Mouse (Mus musculus) MEL (cell line): ENCODE results near the gene Miga1. TPM values are rescaled to one million over a fixed set of nuclear protein-coding genes. Genes with fewer than 3 reads are reported as not detected.

ENCODE experiments used
- DNase-seq: peaks from one replicate; pipeline ENCODE4 v3.0.0; 2011; ENCODE audit warnings: low read depth, low spot score
- H3K27ac ChIP-seq: 2 replicates; pipeline ENCODE4 v1.5.1; 2012; ENCODE audit warnings: low read depth, mild to moderate bottlenecking, control low read depth, low read length, moderate library complexity; ENCODE audit not compliant: control insufficient read depth
- H3K27me3 ChIP-seq, 2 experiments: fragments of 150-350 bp in 1 of 2; sonication (generic) in 1 of 2; 2 replicates each; pipeline ENCODE4 v1.6.1; 2012; ENCODE audit warnings: low read length in 2 of 2, mild to moderate bottlenecking in 2 of 2, improper control_type of control experiment in 1 of 2, moderate library complexity in 1 of 2; ENCODE audit not compliant: insufficient read depth in 2 of 2, control insufficient read depth in 1 of 2
- H3K36me3 ChIP-seq, 2 experiments: 2 replicates each; pipeline ENCODE4 v1.6.1; 2012 to 2014; ENCODE audit warnings: low read length in 2 of 2, improper control_type of control experiment in 1 of 2, inconsistent platforms in 1 of 2, mild to moderate bottlenecking in 1 of 2; ENCODE audit not compliant: insufficient read depth in 2 of 2, control insufficient read depth in 1 of 2
- H3K4me1 ChIP-seq, 2 experiments: fragments of 150-350 bp in 1 of 2; sonication (generic) in 1 of 2; 2 replicates each; pipeline ENCODE4 v1.6.1; 2012; ENCODE audit warnings: low read length in 2 of 2, improper control_type of control experiment in 1 of 2, mild to moderate bottlenecking in 1 of 2; ENCODE audit not compliant: insufficient read depth in 2 of 2, control insufficient read depth in 1 of 2
- H3K4me3 ChIP-seq, 2 experiments: fragments of 150-350 bp in 1 of 2; sonication (generic) in 1 of 2; 2 replicates each; pipeline ENCODE4 v1.5.1; 2012; ENCODE audit warnings: low read depth in 2 of 2, low read length in 2 of 2, mild to moderate bottlenecking in 2 of 2, moderate library complexity in 2 of 2, control low read depth in 1 of 2, improper control_type of control experiment in 1 of 2; ENCODE audit not compliant: control insufficient read depth in 1 of 2, insufficient read depth in 1 of 2
- H3K79me2 ChIP-seq: 2 replicates; pipeline ENCODE4 v1.6.1; 2012; ENCODE audit warnings: mild to moderate bottlenecking, low read length, moderate library complexity; ENCODE audit not compliant: control insufficient read depth, poor library complexity, insufficient read depth
- H3K9ac ChIP-seq: 2 replicates; pipeline ENCODE4 v1.6.1; 2012; ENCODE audit warnings: low read depth, mild to moderate bottlenecking, control low read depth, low read length, moderate library complexity; ENCODE audit not compliant: control insufficient read depth, poor library complexity, severe bottlenecking
- H3K9me3 ChIP-seq: fragments of 150-350 bp; sonication (generic); replicated peaks from 2 replicates; pipeline ENCODE4 v1.6.1; 2012; ENCODE audit warnings: mild to moderate bottlenecking, low read length, improper control_type of control experiment, moderate library complexity; ENCODE audit not compliant: insufficient read depth
- BHLHE40 ChIP-seq: IDR thresholded peaks from 2 replicates; pipeline ENCODE4 v1.6.1; 2012; ENCODE audit warnings: low read depth, mild to moderate bottlenecking, inconsistent platforms, low read length, improper control_type of control experiment, borderline replicate concordance
- CHD1 ChIP-seq: IDR thresholded peaks from 2 replicates; pipeline ENCODE4 v1.6.1; 2012; ENCODE audit warnings: low read depth, mild to moderate bottlenecking, inconsistent platforms, low read length, improper control_type of control experiment
- CHD2 ChIP-seq: IDR thresholded peaks from 2 replicates; pipeline ENCODE4 v1.6.1; 2011; ENCODE audit warnings: low read length, improper control_type of control experiment
- E2F4 ChIP-seq: IDR thresholded peaks from 2 replicates; pipeline ENCODE4 v1.6.1; 2011; ENCODE audit warnings: low read depth, low read length, improper control_type of control experiment, borderline replicate concordance
- ELF1 ChIP-seq: IDR thresholded peaks from 2 replicates; pipeline ENCODE4 v1.6.1; 2014; ENCODE audit warnings: low read depth, mild to moderate bottlenecking, inconsistent platforms, low read length, improper control_type of control experiment, moderate library complexity
- EP300 ChIP-seq, 2 experiments: IDR thresholded peaks; 2 replicates each; pipeline ENCODE4 v1.6.1; 2011; ENCODE audit warnings: improper control_type of control experiment in 2 of 2, low read length in 2 of 2, low read depth in 1 of 2, mild to moderate bottlenecking in 1 of 2
- GABPA ChIP-seq: IDR thresholded peaks from 2 replicates; pipeline ENCODE4 v1.6.1; 2012; ENCODE audit warnings: low read depth, mild to moderate bottlenecking, inconsistent platforms, low read length, improper control_type of control experiment, moderate library complexity
- HCFC1 ChIP-seq: IDR thresholded peaks from 2 replicates; pipeline ENCODE4 v1.6.1; 2012; ENCODE audit warnings: low read depth, mild to moderate bottlenecking, inconsistent platforms, low read length, improper control_type of control experiment, moderate library complexity
- JUND ChIP-seq: IDR thresholded peaks from 2 replicates; pipeline ENCODE4 v1.6.1; 2011; ENCODE audit warnings: low read depth, mild to moderate bottlenecking, improper control_type of control experiment, low read length
- KAT2A ChIP-seq: conservative IDR thresholded peaks from 2 replicates; pipeline ENCODE4 v1.6.1; 2012; ENCODE audit warnings: low read depth, low read length, improper control_type of control experiment, inconsistent platforms
- MAX ChIP-seq: IDR thresholded peaks from 2 replicates; pipeline ENCODE4 v1.6.1; 2011; ENCODE audit warnings: low read length, improper control_type of control experiment
- MAZ ChIP-seq: IDR thresholded peaks from 2 replicates; pipeline ENCODE4 v1.6.1; 2012; ENCODE audit warnings: low read depth, mild to moderate bottlenecking, inconsistent platforms, low read length, improper control_type of control experiment
- MXI1 ChIP-seq: IDR thresholded peaks from 2 replicates; pipeline ENCODE4 v1.6.1; 2011; ENCODE audit warnings: mild to moderate bottlenecking, low read depth, low read length, improper control_type of control experiment
- MYB ChIP-seq: IDR thresholded peaks from 2 replicates; pipeline ENCODE4 v1.6.1; 2011; ENCODE audit warnings: mild to moderate bottlenecking, low read depth, low read length, improper control_type of control experiment
- MYC ChIP-seq: IDR thresholded peaks from 2 replicates; pipeline ENCODE4 v1.6.1; 2011; ENCODE audit warnings: low read depth, mild to moderate bottlenecking, low read length, improper control_type of control experiment, moderate library complexity
- NELFE ChIP-seq: IDR thresholded peaks from 2 replicates; pipeline ENCODE4 v1.6.1; 2011; ENCODE audit warnings: low read depth, low read length, improper control_type of control experiment
- NRF1 ChIP-seq: IDR thresholded peaks from 2 replicates; pipeline ENCODE4 v1.6.1; 2014; ENCODE audit warnings: low read depth, mild to moderate bottlenecking, inconsistent platforms, low read length, improper control_type of control experiment, moderate library complexity; ENCODE audit not compliant: poor library complexity, insufficient read depth, severe bottlenecking
- POLR2A ChIP-seq, 2 experiments: IDR thresholded peaks; 2 replicates each; pipeline ENCODE4 v1.6.1; 2011 to 2012; ENCODE audit warnings: low read length in 2 of 2, mild to moderate bottlenecking in 2 of 2, control low read depth in 1 of 2, improper control_type of control experiment in 1 of 2, low read depth in 1 of 2, moderate library complexity in 1 of 2; ENCODE audit not compliant: control insufficient read depth in 1 of 2, insufficient read depth in 1 of 2, poor library complexity in 1 of 2
- POLR2AphosphoS5 ChIP-seq: IDR thresholded peaks from 2 replicates; pipeline ENCODE4 v1.6.1; 2012; ENCODE audit warnings: low read depth, borderline replicate concordance, mild to moderate bottlenecking, inconsistent platforms, low read length, moderate library complexity, mixed read lengths
- RAD21 ChIP-seq: IDR thresholded peaks from 2 replicates; pipeline ENCODE4 v1.6.1; 2011; ENCODE audit warnings: mild to moderate bottlenecking, low read depth, low read length, improper control_type of control experiment
- RCOR1 ChIP-seq: IDR thresholded peaks from 2 replicates; pipeline ENCODE4 v1.6.1; 2012; ENCODE audit warnings: low read depth, mild to moderate bottlenecking, inconsistent platforms, low read length, improper control_type of control experiment
- SIN3A ChIP-seq: IDR thresholded peaks from 2 replicates; pipeline ENCODE4 v1.6.1; 2012; ENCODE audit warnings: low read length, improper control_type of control experiment, inconsistent platforms
- TAL1 ChIP-seq: IDR thresholded peaks from 2 replicates; pipeline ENCODE4 v1.6.1; 2012; ENCODE audit warnings: mild to moderate bottlenecking, inconsistent platforms, low read length, moderate library complexity, mixed read lengths
- TBP ChIP-seq: IDR thresholded peaks from 2 replicates; pipeline ENCODE4 v1.8.0; 2011; ENCODE audit warnings: low read depth, low read length, improper control_type of control experiment
- TCF12 ChIP-seq: IDR thresholded peaks from 2 replicates; pipeline ENCODE4 v1.6.1; 2014; ENCODE audit warnings: low read depth, mild to moderate bottlenecking, inconsistent platforms, low read length, improper control_type of control experiment, moderate library complexity
- USF1 ChIP-seq: IDR thresholded peaks from 2 replicates; pipeline ENCODE4 v1.6.1; 2014; ENCODE audit warnings: low read depth, mild to moderate bottlenecking, inconsistent platforms, low read length, improper control_type of control experiment, moderate library complexity
- ZKSCAN1 ChIP-seq: IDR thresholded peaks from 2 replicates; pipeline ENCODE4 v1.6.1; 2012; ENCODE audit warnings: low read depth, mild to moderate bottlenecking, inconsistent platforms, low read length, improper control_type of control experiment, moderate library complexity
- ZMIZ1 ChIP-seq: IDR thresholded peaks from 2 replicates; pipeline ENCODE4 v1.6.1; 2012; ENCODE audit warnings: low read depth, mild to moderate bottlenecking, inconsistent platforms, low read length, improper control_type of control experiment, moderate library complexity
- ZNF384 ChIP-seq: IDR thresholded peaks from 2 replicates; pipeline ENCODE4 v1.6.1; 2012; ENCODE audit warnings: low read depth, mild to moderate bottlenecking, inconsistent platforms, low read length, improper control_type of control experiment
- polyA plus RNA-seq, 2 experiments: library from polyadenylated mRNA; stranded (reverse) in 1 of 2; unstranded in 1 of 2; fragments of >175 nt in 1 of 2; fragments of >200 nt in 1 of 2; gene quantifications; 2 replicates each; pipeline versions ENCODE4 v1.2.1 to v1.2.4; 2012; ENCODE audit warnings: low replicate concordance in 2 of 2, low read depth in 1 of 2; ENCODE audit not compliant: insufficient read length in 2 of 2, insufficient read depth in 1 of 2, missing spikeins in 1 of 2
- total RNA-seq: library from RNA; depleted of rRNA; stranded (reverse); fragments of 300-350 nt; gene quantifications from 2 replicates; pipeline ENCODE4 v1.2.3, GENCODE M21; 2012

The Miga1 gene
- total and polyA plus RNA-seq, 3 experiments: 14.2 to 16.2 TPM; not detected in 1

DNA sequence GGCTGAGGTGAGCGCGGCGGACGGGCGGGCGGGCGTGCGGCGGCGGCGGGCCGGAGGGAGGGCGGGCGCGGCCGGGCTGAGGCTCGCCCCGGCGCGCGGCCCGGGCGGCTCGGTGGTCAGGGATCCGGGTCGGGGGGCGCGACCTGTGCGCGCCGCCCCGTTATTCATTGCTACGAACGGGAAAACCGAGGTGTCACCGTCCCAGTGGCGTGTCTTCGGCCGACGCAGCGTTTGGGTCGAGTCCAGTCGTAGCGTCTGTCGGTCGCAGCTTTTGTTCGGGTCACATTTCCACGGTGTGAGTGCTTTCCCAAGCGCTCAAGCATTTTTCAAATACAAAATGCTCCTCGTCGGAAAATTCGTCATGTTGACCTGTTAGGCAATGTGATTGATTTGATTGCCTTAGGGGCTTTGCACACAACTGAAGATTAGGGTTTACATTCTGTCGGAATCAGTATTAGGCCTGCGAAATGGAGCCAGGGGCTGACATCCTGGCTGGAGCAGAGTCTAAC, 6.5 kb upstream of the Miga1 start:
- Histone ChIP-seq H3K9me3 (no peaks in the 10 kb centered on the region), H3K27ac (peak overlapping the region; percentile 69), H3K9ac (peak overlapping the region; percentile 79), H3K36me3 (peaks cover 2 to 9% of the 10 kb centered on the region in 2 experiments; a peak in 3 of 4 replicates), H3K79me2 (peaks cover 44% of the 10 kb centered on the region), H3K4me1 (peaks cover 6 to 9% of the 10 kb centered on the region in 2 experiments), H3K27me3 (no peaks in the 10 kb centered on the region), H3K4me3 (peak overlapping the region; percentile 91 to 100)
- DNase-seq: no peak
- TF ChIP-seq JUND: 0 out of 2 replicates have a peak, but pooled peaks have one; percentile 10
- TF ChIP-seq MYC: no peak
- TF ChIP-seq HCFC1: 0 out of 2 replicates have a peak, but pooled peaks have one; percentile 14
- TF ChIP-seq CHD2: no peak
- TF ChIP-seq MAX: 0 out of 2 replicates have a peak, but pooled peaks have one; percentile 34
- TF ChIP-seq MXI1: peak; percentile 52; the same call in 1 of the 2 replicates
- TF ChIP-seq RAD21: no peak

DNA sequence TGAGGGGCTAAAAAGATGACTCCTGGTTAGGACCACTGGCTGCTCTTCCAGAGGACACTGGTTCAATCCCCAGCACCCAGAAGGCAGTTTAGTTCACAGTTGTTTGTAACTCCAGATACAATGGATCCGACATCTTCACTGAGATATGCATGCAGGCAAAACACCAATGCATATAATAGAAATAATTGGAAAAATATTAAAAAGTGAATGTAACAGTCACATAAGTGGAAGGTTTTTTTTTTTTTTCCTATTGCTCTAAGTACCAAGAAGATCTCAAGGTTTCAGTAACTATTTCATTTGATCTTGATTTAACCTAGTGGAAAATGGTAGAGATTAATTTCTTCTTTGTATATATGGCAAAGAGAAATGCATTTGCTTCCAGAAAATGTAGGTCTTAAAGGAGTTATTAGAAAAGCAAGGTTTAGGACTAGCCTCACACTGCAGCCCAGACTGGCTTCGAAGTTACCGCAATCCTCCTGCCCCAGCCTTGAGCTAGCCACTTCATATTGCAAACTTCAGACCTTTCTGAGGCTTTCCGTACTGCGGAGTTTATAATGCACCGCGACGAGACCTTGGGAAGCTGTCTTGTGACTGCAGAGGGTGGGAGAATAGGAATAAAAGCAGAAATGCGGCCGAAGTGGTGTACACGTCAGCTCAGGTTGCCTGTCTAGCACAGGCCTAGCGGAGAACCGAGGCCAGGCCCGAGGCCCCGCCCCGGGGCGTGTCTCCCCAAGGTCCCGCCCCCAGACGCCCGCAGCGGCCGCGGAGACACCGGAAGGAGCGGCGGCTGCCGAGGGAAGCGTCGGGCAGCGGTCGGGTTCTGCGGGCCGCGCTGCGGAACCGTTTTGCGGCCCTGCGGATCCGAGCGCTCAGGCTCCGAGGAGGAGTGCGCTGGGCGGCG, 5.8 kb upstream of the Miga1 start, which contains the start of gene Usp33:
Gene Usp33 (plus strand): TSS at position 747 of the 901 bp plus-strand sequence.
- peak within 1 kb of the TSS; percentile 79 for H3K9ac ChIP-seq
- H3K9me3 ChIP-seq: no peaks in the 10 kb centered on the region
- H3K27me3 ChIP-seq: no peaks in the 10 kb centered on the region
- H3K27ac ChIP-seq: peak within 1 kb of the TSS; percentile 69
- peaks cover 6 to 9% of the 10 kb centered on the region in 2 experiments for H3K4me1 ChIP-seq
- peak; percentile 92 for DNase-seq
- peaks cover 2 to 9% of the 10 kb centered on the region in 2 experiments; a peak in 3 of 4 replicates for H3K36me3 ChIP-seq
- peak within 1 kb of the TSS; percentile 91 to 100 for H3K4me3 ChIP-seq
- H3K79me2 ChIP-seq: peaks cover 40% of the 10 kb centered on the region
- TF ChIP-seq SIN3A: no peak; the same call in 1 of the 2 replicates
- TF ChIP-seq EP300 (IDR thresholded peaks at IDR 0.05; ENCODE audit: low read depth in 1 of 2, low read length in 2 of 2): no peak
- TF ChIP-seq RAD21: no peak
- TF ChIP-seq CHD1: no peak
- peak; percentile 16; the same call in 1 of the 2 replicates for TF ChIP-seq MXI1
- TF ChIP-seq ZNF384: peak; percentile 51
- peak; percentile 77 for TF ChIP-seq ELF1
- TF ChIP-seq MYC: no peak; the same call in 1 of the 2 replicates
- no peak for TF ChIP-seq BHLHE40
- TF ChIP-seq TAL1: no peak
- no peak for TF ChIP-seq RCOR1
- peak; percentile 90 for TF ChIP-seq ZMIZ1
- no peak for TF ChIP-seq KAT2A
- TF ChIP-seq POLR2AphosphoS5: no peak
- peak; percentile 72 for TF ChIP-seq TCF12
- TF ChIP-seq MYB: no peak
- peak; percentile 87 to 95; a peak in 3 of 4 replicates for TF ChIP-seq POLR2A (IDR thresholded peaks at IDR 0.05; ENCODE audit: control insufficient read depth in 1 of 2, insufficient read depth in 1 of 2, low read depth in 1 of 2, low read length in 2 of 2, poor library complexity in 1 of 2)
- TF ChIP-seq MAX: no peak
- TF ChIP-seq NELFE: peak; percentile 90
- TF ChIP-seq TBP: peak; percentile 79; the same call in 1 of the 2 replicates
- TF ChIP-seq E2F4: no peak
- no peak for TF ChIP-seq MAZ
- no peak for TF ChIP-seq NRF1
- no peak for TF ChIP-seq USF1
- TF ChIP-seq GABPA: no peak
- no peak for TF ChIP-seq ZKSCAN1
